Mouse (Mus musculus) gastrocnemius, adult 2 months (tissue): ENCODE measurements around the gene Usf1. TPM values are rescaled to one million over a fixed set of nuclear protein-coding genes. Genes with fewer than 3 reads are reported as not detected.
A peak's percentile ranks its signal among the peaks of the same experiment; 100 is the strongest.

Experiments
- DNase-seq: peaks from one replicate; pipeline ENCODE4 v3.0.0; 2022
- H3K27ac ChIP-seq: fragments of 200-600 bp; 2 replicates; pipeline ENCODE4 v1.8.1; 2022; ENCODE audit warnings: mild to moderate bottlenecking
- H3K4me3 ChIP-seq: fragments of 200-600 bp; 2 replicates; pipeline ENCODE4 v1.8.1; 2022; ENCODE audit warnings: mild to moderate bottlenecking, moderate library complexity
- CTCF ChIP-seq: fragments of 200-600 bp; IDR thresholded peaks from 2 replicates; pipeline ENCODE4 v1.8.1; 2022; ENCODE audit warnings: antibody characterized with exemption, mild to moderate bottlenecking, moderate library complexity
- intact Hi-C: fragments of 180-260 bp; cut with DNase I; formaldehyde crosslinking; loops from one replicate; pipeline ENCODE4 v1.15.1; 2025
- long read RNA-seq, 2 experiments: library from polyadenylated mRNA; stranded (forward); transcript quantifications; one replicate each; pipeline ENCODE4 v2.0.0; 2021
- total RNA-seq, 2 experiments: library from RNA; stranded (reverse); gene quantifications; 2 replicates each; pipeline ENCODE4 v1.2.3; 2021

Gene Usf1
- total RNA-seq = 10 to 100 TPM; 29.9 to 36.8 TPM
- long read RNA-seq, experiment 1, partial matches to known transcripts = 0 of 2 reads
- long read RNA-seq, experiment 1, other reads (novel, unspliced or antisense) = 0 of 2 reads
- long read RNA-seq, experiment 2, transcript Usf1-208 (10 exons, 2,167 nt) = major isoform, 6 of 9 reads
- long read RNA-seq, experiment 2, partial matches to known transcripts = 2 of 9 reads
- long read RNA-seq, experiment 2, other reads (novel, unspliced or antisense) = 1 of 9 reads

DNA sequence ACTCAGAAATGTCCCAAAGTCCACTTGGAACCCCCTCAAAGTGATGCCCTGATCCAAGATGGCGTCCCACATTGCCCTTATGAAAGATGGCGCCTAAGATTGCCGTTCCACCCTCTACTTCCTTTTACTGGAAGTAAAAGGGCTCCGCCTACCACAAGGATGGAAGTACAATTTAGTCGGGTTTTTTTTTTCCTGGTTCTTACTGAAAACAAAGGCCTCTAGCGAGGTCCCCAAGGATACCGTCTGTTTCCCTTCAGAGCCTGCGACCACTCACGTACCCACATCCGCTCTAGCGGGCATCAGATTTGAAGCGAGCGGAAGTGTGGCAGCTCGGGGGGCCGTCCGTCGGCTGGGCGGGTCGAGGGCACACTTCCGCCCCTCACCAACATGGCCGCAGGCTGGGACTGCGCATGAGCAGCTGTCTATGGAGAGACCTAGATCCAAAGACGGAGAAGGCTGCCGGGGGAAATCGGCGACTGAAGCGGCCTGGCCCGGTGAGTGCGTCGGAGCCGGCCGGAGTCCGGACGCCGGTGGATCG, at the start of gene Usf1:
Gene Usf1, plus strand, starts transcription at position 367 of the 538 bp plus-strand sequence.
- H3K27ac ChIP-seq = peak within 1 kb of the TSS; percentile 98
- intact Hi-C loops = loop anchor here (5.0 to 10.0 kb wide), 2 partner anchors 49 to 64 kb away; partner anchors contain the start of gene Klhdc9
- no peak for TF ChIP-seq CTCF
- DNase-seq = peak; percentile 97
- peak within 1 kb of the TSS; percentile 85 for H3K4me3 ChIP-seq

DNA sequence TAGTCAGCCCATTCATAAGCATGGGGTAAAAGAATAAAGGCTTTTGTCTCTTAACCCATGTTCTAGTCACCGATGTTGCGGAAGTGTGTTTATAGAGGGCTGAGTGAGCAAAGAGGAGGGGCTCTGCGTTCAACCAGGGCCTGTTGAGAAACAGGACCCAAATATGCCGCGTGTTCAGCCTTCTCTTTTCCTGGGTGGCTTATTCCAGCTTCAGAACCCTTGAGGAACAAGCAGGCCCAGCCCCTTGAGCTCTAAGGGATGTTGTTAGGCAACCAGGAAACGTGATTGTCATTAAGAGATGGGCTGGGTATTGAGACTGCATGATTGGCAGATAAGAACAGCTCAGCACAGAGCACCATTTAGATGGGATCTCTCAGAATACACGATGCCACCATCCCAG, 45.2 kb upstream of the Usf1 start:
- no peak for TF ChIP-seq CTCF

DNA sequence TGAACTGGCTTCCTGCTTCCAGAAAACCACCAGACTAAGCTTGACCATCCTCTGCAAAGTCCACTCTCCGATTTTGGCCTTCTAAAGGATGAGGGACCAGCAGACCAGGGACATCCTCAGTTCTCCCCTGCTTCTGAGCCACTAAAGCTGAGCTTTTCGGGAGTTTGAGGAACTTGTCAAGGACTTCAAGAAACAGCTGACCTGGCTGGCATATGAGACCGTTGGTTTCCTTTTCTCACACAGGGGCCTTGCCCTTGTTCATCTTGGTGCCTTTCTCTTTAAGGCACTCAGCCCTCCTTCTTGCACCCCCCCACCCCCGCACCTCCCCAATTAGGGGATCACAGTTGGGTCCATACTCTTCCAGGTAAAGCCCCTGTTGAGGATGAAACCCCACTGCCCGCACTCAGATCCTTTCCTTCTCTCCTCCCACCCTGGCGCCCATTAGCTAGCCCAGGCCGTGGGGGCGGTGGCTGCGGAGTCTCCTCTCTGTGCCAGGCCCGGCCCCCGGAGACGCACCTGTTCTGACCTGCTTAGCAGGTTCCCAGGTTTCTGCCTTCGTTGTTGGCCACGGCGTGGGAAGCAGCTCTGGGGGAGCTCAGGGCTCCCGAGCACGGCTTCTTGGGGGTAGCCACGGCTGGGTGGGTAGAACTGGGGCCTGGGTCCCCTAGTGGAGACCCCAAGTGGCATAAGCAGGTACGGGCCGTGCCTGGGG, 41.1 kb upstream of the Usf1 start, which contains the start of gene Nectin4:
Gene Nectin4, plus strand, starts transcription at position 255 of the 712 bp plus-strand sequence.
- DNase-seq = no peak
- no peak for TF ChIP-seq CTCF
- Histone ChIP-seq H3K27ac (no peak within 1 kb of the TSS), H3K4me3 (no peak within 1 kb of the TSS)
- intact Hi-C loops = loop anchor here (10.0 kb wide), 1 partner anchor 195 kb away; no protein-coding TSS in a partner anchor

More for the DNA sequence above, 45.2 kb upstream of the Usf1 start:
- intact Hi-C loops = loop anchor here (10.0 kb wide), 1 partner anchor 199 kb away; no protein-coding TSS in a partner anchor
- DNase-seq = no peak
- H3K4me3 ChIP-seq = no peak overlapping the region
- no peak overlapping the region for H3K27ac ChIP-seq

DNA sequence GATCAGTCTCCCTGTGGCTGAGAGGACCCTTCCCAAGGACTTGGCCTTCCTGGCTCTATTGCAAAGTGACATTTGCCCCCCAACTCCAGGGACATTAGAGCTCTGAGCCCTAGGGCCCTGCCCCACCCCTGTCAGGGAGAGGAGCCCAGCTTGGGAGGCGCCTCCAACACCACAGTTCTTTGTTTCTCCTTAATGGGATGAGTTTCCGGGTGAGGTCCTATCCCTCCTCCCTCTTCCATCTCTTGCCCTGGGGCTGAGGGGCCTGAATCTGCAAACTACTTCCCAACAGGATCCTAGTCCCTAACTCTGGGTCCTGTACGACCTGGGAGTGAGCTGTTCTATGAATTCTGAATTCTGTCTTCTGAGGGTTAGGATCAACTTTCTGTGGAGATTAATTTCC, 38.2 kb upstream of the Usf1 start:
- no peak overlapping the region for H3K4me3 ChIP-seq
- H3K27ac ChIP-seq = no peak overlapping the region
- intact Hi-C loops = no loop called here
- no peak for TF ChIP-seq CTCF
- no peak for DNase-seq

DNA sequence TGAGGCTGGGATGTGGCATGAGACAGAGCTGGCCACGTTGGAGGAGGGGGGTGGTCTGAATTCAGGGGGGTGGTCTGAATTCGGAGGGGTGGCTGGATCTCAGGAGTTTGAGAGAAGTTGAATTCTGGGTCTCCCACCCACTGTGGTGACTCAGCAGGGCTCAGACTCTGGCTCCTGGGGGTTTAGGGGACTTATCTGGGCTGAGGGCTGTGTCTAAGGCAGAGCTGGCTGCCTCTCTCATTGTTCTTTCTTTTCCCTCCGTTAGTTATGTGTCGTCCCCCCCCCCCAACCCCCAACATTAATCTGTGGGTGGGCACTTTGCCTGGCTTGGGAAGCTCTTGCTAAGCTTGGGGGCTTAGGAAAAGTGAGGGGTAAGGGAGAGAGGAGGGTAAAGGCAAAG, 37.2 kb upstream of the Usf1 start:
- intact Hi-C loops = no loop called here
- Histone ChIP-seq H3K4me3 (no peak overlapping the region), H3K27ac (no peak overlapping the region)
- no peak for TF ChIP-seq CTCF
- DNase-seq = no peak

DNA sequence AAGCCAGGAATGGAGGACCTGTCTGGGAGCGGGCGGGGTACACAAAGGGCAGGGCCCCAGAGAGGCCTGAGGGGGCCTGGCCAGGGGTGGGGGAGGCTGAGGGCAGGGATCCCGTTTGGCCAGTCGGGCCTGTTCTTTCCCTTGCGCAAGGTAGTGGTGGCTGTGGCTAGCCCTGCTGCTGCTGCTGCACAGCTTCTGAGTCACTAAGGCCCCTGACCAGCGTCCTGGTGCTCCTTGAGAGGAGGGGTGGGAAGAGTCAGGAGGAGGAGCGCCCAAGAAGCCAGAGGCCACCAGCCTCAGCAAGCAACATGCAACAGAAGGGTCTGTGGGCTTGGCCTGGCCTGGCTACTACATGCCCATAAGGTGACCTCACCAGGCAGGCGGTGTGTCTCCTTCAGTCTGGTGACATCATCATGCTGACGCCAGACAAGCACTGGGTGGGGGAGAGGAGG, 35.4 kb upstream of the Usf1 start:
- Histone ChIP-seq H3K27ac (no peak overlapping the region), H3K4me3 (no peak overlapping the region)
- no peak for TF ChIP-seq CTCF
- intact Hi-C loops = no loop called here
- no peak for DNase-seq

DNA sequence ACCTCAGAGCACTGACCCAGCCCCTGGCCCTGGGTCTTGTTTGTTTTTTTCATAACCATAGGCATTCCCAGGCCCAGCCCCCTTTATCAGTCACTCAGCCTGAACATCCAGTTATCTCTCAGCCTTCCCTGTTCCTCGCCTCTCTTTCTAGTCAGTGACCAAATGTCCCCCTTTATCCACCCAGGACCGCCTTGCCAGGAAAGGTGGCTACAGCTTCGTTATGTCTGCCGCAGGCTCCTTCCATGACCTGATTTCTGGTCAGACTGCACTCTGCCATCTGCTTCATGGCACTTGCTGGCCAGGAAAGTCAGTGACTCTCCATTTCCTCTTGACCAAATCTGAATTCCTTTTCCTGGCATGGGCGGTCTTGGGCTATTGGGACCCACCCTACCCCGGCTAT, 32.8 kb upstream of the Usf1 start:
- intact Hi-C loops = no loop called here
- TF ChIP-seq CTCF = no peak
- H3K4me3 ChIP-seq = no peak overlapping the region
- H3K27ac ChIP-seq = no peak overlapping the region
- DNase-seq = no peak

DNA sequence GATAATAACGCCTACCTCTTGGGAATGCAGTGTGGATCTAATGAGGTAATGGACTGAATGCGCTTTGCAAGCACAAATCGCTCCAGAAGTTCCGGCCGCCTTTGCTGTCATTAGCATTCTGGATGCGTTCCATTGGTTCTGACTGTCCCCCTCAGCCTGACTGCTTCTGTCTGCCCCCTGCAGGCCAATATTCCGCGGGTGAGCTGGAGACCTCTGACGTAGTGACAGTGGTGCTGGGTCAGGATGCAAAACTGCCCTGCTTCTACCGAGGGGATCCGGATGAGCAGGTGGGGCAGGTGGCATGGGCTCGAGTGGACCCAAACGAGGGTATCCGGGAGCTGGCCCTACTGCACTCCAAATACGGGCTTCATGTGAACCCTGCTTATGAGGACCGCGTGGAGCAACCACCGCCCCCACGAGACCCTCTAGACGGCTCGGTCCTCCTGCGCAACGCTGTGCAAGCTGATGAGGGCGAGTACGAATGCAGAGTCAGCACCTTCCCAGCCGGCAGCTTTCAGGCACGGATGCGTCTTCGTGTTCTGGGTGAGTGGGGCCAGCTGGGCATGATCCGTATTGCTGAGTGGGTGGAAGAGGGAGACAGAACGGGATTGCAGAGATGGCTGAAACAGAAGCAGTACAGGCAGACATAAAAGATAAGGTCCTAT, 31.0 kb upstream of the Usf1 start:
- intact Hi-C loops = no loop called here
- peak overlapping the region; percentile 53 for H3K4me3 ChIP-seq
- peak; percentile 73 for TF ChIP-seq CTCF
- DNase-seq = peak; percentile 82
- H3K27ac ChIP-seq = no peak overlapping the region

DNA sequence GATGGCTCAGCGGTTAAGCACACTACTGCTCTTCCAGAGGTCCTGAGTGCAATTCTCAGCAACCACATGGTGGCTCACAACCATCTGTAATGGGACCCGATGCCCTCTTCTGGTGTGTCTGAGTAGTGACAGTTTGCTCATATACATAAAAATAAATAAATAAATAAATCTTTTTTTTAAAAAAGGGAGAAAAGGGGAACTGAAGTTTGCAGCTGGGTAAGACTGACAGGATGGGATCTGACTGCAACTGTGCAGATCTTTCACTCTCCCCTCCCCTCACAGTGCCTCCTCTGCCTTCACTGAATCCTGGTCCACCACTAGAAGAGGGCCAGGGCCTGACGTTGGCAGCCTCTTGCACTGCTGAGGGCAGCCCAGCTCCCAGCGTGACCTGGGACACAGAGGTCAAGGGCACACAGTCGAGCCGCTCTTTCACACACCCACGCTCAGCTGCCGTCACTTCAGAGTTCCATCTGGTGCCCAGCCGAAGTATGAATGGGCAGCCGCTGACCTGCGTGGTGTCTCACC, 29.0 kb upstream of the Usf1 start:
- intact Hi-C loops = no loop called here
- TF ChIP-seq CTCF = peak; percentile 3; the same call in 1 of the 2 replicates
- H3K4me3 ChIP-seq = no peak overlapping the region
- H3K27ac ChIP-seq = no peak overlapping the region
- no peak for DNase-seq

DNA sequence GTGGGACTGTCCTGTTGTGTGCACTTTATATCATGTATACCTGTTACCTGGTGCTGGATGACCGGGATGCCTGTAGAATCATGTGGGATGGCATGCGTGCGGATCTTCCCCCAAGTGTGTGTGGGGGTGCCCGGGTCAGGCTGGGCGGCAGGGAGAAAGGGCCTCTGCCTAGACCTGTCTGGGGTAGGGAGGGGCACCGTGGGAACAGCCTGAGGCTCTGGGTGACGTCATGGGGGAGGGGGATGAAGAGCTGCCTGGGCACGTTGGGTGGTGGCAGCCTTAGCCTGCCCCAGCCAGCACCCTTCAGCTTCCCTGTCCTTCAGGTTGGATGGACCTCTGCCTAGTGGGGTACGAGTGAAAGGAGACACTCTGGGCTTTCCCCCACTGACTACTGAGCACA, 26.8 kb upstream of the Usf1 start:
- H3K4me3 ChIP-seq = no peak overlapping the region
- no peak for DNase-seq
- H3K27ac ChIP-seq = no peak overlapping the region
- intact Hi-C loops = no loop called here
- TF ChIP-seq CTCF = no peak

DNA sequence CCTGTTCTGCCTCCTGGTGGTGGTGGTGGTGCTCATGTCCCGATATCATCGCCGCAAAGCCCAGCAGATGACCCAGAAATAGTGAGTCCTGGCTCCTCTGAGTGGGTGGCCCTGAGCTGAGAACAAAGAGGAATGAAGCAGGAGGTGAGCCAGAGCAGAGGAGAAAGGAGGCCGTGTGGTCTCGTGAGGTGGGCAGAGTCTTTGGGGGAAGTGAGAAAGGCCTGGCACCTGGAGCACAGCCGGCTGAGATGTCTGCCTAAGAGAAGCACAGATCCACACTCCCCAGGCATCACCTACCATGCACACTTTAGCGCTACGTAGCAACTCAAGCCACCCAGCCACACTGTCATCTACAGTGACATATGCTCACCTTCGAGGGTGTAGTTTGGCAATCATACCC, 25.9 kb upstream of the Usf1 start:
- DNase-seq = no peak
- intact Hi-C loops = no loop called here
- no peak for TF ChIP-seq CTCF
- H3K27ac ChIP-seq = no peak overlapping the region
- no peak overlapping the region for H3K4me3 ChIP-seq

DNA sequence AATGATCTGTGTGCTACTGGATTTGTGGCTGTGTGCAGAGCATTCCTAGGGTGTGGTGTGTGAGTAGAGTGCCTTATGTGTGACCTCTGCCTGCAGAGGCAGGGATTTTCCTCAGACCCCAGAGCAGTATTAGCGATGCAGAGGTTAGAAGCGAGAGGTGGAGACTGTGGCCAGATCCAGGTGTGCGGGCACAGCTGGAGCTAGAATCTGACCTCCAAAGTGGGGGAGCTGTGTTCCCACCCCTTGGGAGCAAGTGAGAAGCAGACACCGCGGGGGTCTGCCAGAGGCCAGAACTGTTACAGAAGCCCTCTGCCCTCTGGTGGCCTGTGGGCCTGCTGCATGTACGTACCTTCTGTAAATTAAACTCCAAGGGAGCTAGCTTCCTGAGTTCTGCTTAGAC, 24.0 kb upstream of the Usf1 start:
- DNase-seq = no peak
- no peak overlapping the region for H3K4me3 ChIP-seq
- no peak overlapping the region for H3K27ac ChIP-seq
- intact Hi-C loops = no loop called here
- peak; percentile 33; the same call in 1 of the 2 replicates for TF ChIP-seq CTCF
